13 mouse cellular contexts compared by ENCODE assay signal in the genomic region with DNA sequence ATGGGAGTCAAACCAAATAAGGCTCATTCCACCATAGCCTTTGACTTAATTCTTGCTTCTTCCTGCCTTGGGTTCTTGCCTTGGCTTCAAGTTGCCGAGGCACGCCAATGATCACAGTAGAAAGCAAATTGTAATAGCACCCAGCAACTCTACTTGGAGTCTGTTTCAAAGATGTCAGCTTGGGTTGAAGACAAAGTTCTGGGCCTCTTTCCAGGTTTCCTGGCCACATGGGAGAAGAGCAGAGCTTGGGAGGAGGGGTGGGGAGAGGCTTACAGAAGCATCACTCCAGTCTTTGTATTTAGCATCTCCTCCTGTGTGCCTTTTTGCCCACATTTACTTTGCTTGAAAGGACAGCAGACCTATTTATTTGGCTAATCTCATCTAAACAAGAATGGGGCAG.
DNase-seq lines count a peak whose midpoint lies in the region.
"Had no signal": no experiment of that assay in that cellular context is flagged by ENCODE, and none has a peak within 500 bp of the region (broad histone marks: within the 10 kb centered on the region; RNA-seq: fewer than 3 reads in every experiment).

No protein-coding gene starts in this region.

- WGBS in midbrain, embryonic 10.5 days: 97% methylated on average over 2 of the region's 2 CpGs

- no peak overlapping the region for H3K4me3 ChIP-seq in midbrain, embryonic 10.5 days
- H3K4me3 ChIP-seq: forebrain, embryonic 12.5 days; heart, embryonic 13.5 days; lung, embryonic 15.5 days had no signal

- peaks cover 63% of the 10 kb centered on the region for H3K36me3 ChIP-seq in midbrain, embryonic 10.5 days

- DNase-seq in adrenal gland, postnatal 14 days: peak; percentile 50
- DNase-seq in adrenal gland, adult 2 months: no peak
- DNase-seq in kidney, postnatal 10 days: peak; percentile 7
- DNase-seq in kidney, adult 9 months: no peak
- peak; percentile 56 for DNase-seq in 3T3-L1 (ENCODE audit: low read depth, low spot score)
- peak; percentile 53 for DNase-seq in gastrocnemius, postnatal 14 days
- DNase-seq in midbrain, embryonic 10.5 days (ENCODE audit: low spot score): no peak
- no peak for DNase-seq in thymus, postnatal 10 days (ENCODE audit: low spot score in 2 of 2)
- DNase-seq: right cerebral cortex, postnatal 25 days had no signal

- no peaks in the 10 kb centered on the region for H3K27me3 ChIP-seq in midbrain, embryonic 10.5 days (ENCODE audit: low read depth, poor library complexity, severe bottlenecking)
- H3K27me3 ChIP-seq: forebrain, embryonic 12.5 days; heart, embryonic 13.5 days; lung, embryonic 15.5 days had no signal

- peaks cover under 1% of the 10 kb centered on the region; the same call in 1 of the 2 replicates for H3K9me3 ChIP-seq in midbrain, embryonic 10.5 days (replicated peaks)
- H3K9me3 ChIP-seq: forebrain, embryonic 12.5 days; lung, embryonic 15.5 days had no signal

- intact Hi-C loops in gastrocnemius, postnatal 14 days (cut with DNase I; ENCODE audit: low total_unique reads): no loop called here

- no peaks in the 10 kb centered on the region for H3K4me1 ChIP-seq in midbrain, embryonic 10.5 days
- H3K4me1 ChIP-seq: forebrain, embryonic 12.5 days; lung, embryonic 15.5 days had no signal

- H3K27ac ChIP-seq in midbrain, embryonic 10.5 days (replicated peaks): no peak overlapping the region
- H3K27ac ChIP-seq: forebrain, embryonic 12.5 days; heart, embryonic 13.5 days; kidney, postnatal 0 days; lung, embryonic 15.5 days had no signal

Comparison
In these comparisons a context has a peak if more than half of its experiments do, and no peak if none do; other contexts are left out.
1. DNase-seq: peak in adrenal gland, postnatal 14 days (single experiment), kidney, postnatal 10 days (single experiment), 3T3-L1 (single experiment) and gastrocnemius, postnatal 14 days (single experiment); none in adrenal gland, adult 2 months (single experiment), kidney, adult 9 months (single experiment), midbrain, embryonic 10.5 days (single experiment) and thymus, postnatal 10 days (0 of 2).